Mouse (Mus musculus) cerebellum, adult 9-11 months (tissue): ENCODE measurements around the gene Hist1h2ba.

Experiments used
- DNase-seq: peaks from one replicate; pipeline ENCODE4 v3.0.0; 2022

The Hist1h2ba gene

GRCm38 (mm10) chr13:23933421-23934210 is at the start of gene Hist1h2ba:
Gene Hist1h2ba, minus strand, starts transcription at chr13:23934156.
- peak; percentile 3 for DNase-seq

DNA sequence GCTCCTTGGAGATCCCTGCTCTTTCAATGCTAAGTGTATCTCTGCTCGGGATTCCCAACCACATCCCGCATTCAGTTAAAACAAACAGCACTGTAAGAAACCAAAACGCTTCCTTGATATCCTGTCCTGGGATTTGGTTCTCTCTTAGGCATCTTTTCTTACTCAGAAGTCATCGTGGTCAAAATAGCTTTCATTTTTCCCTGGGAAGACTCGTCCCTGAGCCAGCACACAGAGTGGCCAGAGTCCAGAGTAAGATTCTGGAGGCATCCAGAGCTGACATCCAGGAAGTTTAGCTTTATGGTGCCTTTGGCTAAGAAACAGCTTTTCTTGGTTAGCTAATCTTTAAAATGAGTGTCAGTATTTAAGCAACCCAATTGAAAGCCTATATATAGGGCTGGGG is 38.3 kb upstream of the Hist1h2ba start:
- no peak for DNase-seq

- no peak for DNase-seq
These were observed 37.9 kb upstream of the Hist1h2ba start for GRCm38 (mm10) chr13:23971870-23972269.

DNA sequence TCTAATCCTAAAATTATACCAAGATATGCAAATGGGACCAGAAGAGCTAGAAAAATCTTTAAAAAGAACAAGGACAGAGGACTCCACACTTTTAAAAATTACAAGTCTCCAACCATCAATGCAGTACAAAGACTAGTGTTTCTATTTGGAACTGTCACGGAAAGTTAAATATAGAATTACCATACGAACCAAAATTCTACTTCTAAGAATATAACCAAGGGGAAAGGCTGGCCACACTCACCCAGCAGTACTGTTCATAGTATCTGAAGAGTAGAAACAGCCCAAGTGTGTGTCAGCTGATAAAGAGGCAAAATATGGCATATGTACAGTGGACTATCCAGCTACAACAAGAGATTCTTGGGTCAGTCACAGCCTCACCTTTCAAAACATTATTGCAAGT is 31.0 kb upstream of the Hist1h2ba start:
- no peak for DNase-seq

GRCm38 (mm10) chr13:23959776-23960175 is 25.8 kb upstream of the Hist1h2ba start:
- DNase-seq: no peak

DNA sequence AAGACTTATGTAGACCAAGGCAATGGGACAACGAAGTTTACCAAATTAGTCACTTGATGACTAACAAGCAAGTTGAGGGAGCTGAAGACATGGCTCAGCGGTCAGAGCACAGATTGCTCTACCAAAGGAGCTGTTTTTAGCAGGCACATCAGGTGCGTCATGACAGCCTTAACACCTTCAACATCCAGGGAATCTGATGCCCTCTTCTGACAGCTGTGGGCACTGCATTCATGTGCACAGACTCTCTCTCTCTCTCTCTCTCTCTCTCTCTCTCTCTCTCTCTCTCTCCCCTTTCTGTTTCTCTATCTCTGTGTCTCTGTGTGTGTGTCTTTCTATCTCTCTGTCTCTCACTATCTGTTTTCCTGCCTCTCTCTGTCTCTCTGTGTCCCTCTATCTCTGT is 17.0 kb upstream of the Hist1h2ba start:
- no peak for DNase-seq

GRCm38 (mm10) chr13:23949484-23950246 is 15.7 kb upstream of the Hist1h2ba start:
- DNase-seq: no peak

- no peak for DNase-seq
These were observed 12.3 kb upstream of the Hist1h2ba start for GRCm38 (mm10) chr13:23946254-23946653.

- DNase-seq: no peak
These were observed 8.9 kb upstream of the Hist1h2ba start for GRCm38 (mm10) chr13:23942861-23943260.

DNA sequence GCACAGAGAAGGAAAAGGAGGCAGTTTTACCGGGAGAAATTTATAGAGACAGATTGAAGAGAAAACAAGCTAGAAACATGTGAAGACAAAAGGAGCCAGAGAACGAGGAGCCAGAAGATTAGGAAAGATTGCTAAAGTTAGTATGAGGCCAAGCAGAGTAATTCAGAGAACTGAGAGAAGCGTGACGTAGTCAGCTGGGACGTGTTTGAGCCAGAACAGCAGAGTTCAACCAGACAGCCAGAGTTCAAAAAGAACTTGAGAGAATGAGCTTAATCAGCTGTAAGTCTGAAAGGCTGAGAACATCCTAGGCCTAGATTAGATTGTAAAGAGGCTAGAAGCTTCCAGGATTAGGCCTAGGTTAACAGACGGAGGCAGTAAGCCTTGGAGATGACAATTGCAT is 6.3 kb upstream of the Hist1h2ba start:
- DNase-seq: no peak

GRCm38 (mm10) chr13:23938699-23939098 is 4.7 kb upstream of the Hist1h2ba start:
- peak; percentile 14 for DNase-seq

DNA sequence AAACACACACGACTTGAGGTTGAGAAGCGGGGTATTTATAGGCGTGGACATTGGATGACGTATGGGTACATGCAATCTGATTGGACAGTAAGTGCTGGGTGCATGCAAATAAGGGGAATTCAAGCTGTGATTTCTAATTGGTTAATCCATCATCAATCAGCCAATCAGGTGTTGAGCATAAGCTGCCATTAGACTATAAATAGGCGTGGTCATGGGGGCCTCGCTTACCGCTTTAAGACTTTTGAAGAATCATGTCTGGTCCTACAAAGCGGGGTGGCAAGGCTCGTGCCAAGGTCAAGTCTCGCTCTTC is 210 bp upstream of the Hist1h2ba start, which contains the start of gene Hist1h2aa:
Gene Hist1h2aa (plus strand): TSS at position 252 of the 310 bp plus-strand sequence.
- no peak for DNase-seq

- no peak for DNase-seq
These were observed 3.1 kb downstream of the Hist1h2ba start for GRCm38 (mm10) chr13:23930904-23931303.

GRCm38 (mm10) chr13:23930461-23930860 is 3.5 kb downstream of the Hist1h2ba start:
- no peak for DNase-seq

GRCm38 (mm10) chr13:23928637-23929036 is 5.3 kb downstream of the Hist1h2ba start:
- no peak for DNase-seq

DNA sequence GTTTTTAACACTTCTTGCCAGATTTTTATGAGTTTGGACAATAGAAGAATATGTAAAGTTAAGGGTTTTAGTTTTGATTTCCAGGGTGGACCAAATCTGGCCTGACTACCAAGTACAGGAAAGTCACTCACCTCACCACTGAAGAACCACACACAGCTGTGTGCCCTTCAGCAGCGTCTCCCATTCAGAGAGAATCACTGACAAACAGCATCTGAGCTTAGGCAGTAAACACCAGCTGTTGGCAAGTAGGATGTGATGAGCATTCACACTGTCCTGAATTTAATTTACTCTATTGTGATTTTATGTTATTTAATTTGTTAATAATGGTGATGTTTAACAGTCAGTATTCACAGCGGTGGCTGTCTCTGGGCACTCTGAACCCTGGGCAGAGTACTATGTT is 8.2 kb downstream of the Hist1h2ba start:
- DNase-seq: no peak

- DNase-seq: no peak
These were observed 16.3 kb downstream of the Hist1h2ba start for GRCm38 (mm10) chr13:23917674-23918073.

DNA sequence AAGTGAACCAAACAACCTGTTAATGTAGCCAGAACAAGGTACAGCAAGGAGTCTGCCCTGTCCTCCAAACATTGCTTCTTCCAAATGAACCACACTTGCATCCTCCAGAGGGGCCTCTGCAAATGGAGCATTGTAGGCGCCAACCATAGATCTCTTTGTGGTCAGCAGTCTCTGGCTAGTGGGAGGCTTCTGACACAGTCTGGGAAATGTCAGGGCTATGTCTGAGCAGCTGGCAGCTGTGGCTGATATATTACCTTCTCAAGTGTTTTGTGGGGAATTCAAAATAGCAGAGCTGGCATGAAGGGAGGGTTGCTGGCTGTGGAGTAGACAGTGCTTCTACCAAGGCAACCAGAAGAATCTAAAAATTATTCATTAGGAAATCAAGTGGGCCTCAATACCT is 17.8 kb downstream of the Hist1h2ba start:
- no peak for DNase-seq

GRCm38 (mm10) chr13:23914376-23915167 is 19.4 kb downstream of the Hist1h2ba start, which contains the start of gene Slc17a4:
Gene Slc17a4, minus strand, starts transcription at chr13:23915009.
- DNase-seq: no peak

GRCm38 (mm10) chr13:23913791-23914306 is 20.1 kb downstream of the Hist1h2ba start:
- DNase-seq: no peak

- no peak for DNase-seq
These were observed 22.6 kb downstream of the Hist1h2ba start for GRCm38 (mm10) chr13:23911335-23911734.

- no peak for DNase-seq
These were observed 23.8 kb downstream of the Hist1h2ba start for GRCm38 (mm10) chr13:23910121-23910520.

- no peak for DNase-seq
These were observed 27.1 kb downstream of the Hist1h2ba start for GRCm38 (mm10) chr13:23906906-23907305.
